Mouse (Mus musculus): ENCODE measurements around the gene Usp2.

The Usp2 gene

GRCm38 (mm10) chr9:44066785-44067225 is at the start of gene Usp2:
Gene Usp2 (plus strand): TSS chr9:44067021.
- peak; percentile 100 for DNase-seq

DNA sequence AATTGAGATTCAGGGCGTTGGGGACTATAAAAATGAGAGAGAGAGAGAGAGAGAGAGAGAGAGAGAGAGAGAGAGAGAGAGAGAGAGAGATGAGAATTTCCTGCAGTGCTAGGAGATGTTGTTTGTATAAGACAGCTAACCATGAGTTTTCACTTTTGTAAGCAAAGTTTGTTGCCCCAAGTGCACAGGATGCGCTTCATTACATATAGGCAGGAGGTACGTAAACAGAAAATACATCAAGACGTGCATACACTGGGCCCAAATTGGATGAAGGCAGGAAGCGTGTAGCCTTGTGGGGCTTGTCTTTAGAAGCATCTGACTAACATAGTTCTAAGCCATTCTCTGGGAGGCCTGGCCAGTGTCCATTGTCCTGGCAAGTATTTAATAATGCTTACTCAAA is 49.0 kb upstream of the Usp2 start:
- no peak for DNase-seq

DNA sequence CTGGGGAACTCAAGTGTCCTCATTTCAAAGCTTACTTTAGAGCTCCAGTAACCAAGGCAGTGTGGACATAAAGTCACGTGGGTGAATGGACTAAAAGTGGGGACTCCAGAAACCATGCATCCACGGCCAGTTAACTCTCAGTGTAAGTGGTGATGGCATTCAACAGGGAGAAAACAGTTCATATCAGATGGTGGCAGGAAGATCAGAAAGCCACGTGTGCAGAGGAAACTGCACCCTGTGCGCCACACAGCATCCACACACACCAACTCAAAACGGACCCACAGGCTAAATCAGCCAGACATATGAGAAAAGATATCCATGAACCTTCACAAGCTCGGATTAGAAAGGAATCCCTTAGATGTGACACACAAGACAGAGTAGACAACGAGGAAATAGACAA is 46.8 kb upstream of the Usp2 start:
- DNase-seq = no peak

GRCm38 (mm10) chr9:44022100-44022847 is 44.5 kb upstream of the Usp2 start:
- no peak for DNase-seq

- DNase-seq = no peak
Observed at GRCm38 (mm10) chr9:44024096-44024495, 42.7 kb upstream of the Usp2 start.

- DNase-seq = no peak
Observed at GRCm38 (mm10) chr9:44029580-44030236, 37.1 kb upstream of the Usp2 start.

GRCm38 (mm10) chr9:44030646-44031045 is 36.2 kb upstream of the Usp2 start:
- no peak for DNase-seq

DNA sequence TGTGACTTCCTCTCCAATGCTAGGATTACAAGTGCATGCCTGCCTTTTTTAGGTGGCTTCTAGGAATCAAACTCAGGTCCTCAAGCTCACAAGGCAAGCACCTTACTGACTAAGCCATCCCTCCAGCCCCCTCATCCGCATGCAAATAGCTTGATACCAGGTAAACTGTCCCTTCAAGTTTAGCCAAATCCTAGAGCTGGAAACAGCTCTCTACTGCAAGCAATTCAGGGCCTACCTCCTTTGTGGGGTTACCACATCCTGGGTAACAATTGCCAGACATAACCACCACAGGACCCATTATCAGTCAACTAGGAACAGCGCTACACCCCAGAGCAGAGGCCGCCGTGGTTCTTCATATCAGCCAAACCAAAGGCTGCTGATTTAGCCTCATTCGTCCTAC is 35.7 kb upstream of the Usp2 start:
- no peak for DNase-seq

DNA sequence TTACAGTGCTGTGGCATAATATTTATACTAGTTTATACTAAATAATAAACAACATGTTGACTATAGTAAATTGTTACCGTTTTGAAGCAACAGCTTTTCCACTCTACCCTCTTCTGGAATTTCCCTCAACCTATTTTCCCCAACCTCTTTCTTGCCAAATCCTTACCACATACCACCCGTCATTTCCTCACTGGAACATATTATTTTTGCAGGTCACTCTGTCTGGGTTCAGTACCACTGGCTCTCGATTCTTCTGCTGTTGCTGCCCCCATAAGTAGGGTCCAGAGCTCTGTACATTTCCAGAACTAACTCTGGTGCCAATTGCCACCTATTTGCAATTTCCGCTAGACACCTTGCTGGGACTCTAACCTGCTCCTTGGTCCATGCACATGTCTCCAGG is 34.9 kb upstream of the Usp2 start:
- no peak for DNase-seq

- DNase-seq = no peak
Observed at GRCm38 (mm10) chr9:44033317-44033716, 33.5 kb upstream of the Usp2 start.

DNA sequence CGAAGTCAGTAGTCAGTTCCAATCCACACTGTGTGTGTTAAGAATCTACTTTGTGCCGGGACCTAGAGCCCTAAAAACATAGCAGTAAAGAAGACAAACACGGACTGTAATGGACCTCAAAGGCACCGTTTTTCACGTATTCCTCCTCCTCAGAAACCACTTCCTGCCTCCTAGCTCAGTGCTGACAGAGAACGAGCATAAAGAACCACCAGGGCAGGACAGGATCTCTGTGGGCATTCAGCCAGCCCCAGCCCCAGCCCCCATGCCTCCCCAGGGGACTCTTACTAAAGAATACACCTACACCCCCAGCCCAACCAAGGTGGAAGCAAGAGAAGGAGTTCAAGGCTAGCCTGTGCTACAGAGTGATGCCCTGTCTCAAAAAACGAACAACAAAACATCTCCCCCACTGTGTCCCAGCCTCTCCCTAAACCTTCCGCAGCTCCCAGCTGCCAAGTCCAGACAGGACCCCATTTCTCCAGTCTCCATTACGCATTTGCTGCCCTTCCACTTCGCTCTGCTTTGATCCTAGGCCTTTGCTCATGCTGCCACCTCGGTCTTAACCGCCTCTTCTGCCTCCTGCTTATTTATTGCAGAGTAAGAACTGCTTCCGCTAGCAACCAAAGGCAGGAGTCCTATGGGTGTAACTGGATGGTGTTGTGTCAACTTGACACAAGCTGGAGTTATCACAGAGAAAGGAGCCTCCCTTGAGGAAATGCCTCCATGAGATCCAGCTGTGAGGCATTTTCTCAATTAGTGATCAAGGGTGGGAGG is 32.7 kb upstream of the Usp2 start:
- no peak for DNase-seq

DNA sequence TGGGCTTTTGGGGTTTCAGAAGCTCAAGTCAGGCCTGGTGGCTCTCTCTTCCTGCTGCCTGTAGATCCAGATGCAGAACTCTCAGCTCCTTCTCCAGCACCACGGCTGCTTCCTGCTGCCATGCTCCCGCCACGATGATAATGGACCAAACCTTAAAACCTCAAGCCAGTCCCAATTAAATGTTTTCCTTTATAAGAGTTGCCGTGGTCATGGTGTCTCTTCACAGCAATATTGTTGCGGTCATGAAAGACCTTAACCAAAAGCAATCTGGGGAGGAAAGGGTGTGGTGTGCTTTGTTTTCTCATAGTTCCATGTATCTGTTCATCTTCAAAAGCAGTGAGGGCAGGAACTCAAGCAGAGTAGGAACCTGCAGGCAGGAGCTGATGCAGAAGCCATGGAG is 29.7 kb upstream of the Usp2 start:
- DNase-seq = no peak

- no peak for DNase-seq
Observed at GRCm38 (mm10) chr9:44041511-44042395, 25.1 kb upstream of the Usp2 start.

DNA sequence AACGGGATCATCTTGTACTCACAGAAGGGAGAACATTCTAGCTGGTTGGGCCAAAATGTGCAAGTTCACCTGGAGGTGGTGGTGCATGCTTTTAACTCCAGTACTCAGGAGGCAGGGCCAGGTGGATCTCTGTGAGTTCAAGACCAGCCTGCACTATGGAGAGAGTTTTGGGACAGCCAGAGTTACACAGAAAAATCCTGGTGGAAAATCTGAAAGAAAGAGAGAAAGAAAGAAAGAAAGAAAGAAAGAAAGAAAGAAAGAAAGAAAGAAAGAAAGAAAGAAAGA is 24.5 kb upstream of the Usp2 start:
- DNase-seq = no peak

DNA sequence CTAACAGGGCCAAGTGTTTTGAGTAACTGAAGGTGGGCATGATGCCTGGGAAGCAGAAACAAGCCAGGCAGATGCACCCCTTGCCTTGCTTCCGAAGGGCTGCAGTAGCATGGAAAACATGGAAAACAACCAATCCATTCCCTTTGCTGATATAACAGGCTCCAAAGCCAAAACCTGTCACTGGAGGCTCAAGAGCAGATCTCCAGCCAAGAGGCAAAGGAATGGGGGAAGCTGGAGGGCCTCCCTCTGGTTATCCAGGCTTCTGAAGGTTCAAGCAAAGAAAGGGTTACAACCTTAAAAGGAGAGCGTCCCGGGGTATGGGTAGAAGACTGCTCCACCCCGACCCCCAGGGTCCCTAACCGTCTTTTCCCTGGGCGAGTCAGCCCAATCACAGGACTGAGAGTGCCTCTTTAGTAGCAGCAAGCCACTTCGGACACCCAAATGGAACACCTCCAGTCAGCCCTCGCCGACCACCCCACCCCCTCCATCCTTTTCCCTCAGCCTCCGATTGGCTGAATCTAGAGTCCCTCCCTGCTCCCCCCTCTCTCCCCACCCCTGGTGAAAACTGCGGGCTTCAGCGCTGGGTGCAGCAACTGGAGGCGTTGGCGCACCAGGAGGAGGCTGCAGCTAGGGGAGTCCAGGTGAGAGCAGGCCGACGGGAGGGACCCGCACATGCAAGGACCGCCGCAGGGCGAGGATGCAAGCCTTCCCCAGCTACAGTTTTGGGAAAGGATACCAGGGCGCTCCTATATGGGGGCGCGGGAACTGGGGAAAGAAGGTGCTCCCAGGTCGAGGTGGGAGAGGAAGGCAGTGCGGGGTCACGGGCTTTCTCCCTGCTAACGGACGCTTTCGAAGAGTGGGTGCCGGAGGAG is 23.7 kb upstream of the Usp2 start, which contains the start of gene Thy1:
Gene Thy1 (plus strand): TSS at position 549 of the 872 bp plus-strand sequence.
- DNase-seq = peak; percentile 72 to 76

GRCm38 (mm10) chr9:44043708-44044425 is 23.0 kb upstream of the Usp2 start:
- DNase-seq = peak; percentile 38 to 60

DNA sequence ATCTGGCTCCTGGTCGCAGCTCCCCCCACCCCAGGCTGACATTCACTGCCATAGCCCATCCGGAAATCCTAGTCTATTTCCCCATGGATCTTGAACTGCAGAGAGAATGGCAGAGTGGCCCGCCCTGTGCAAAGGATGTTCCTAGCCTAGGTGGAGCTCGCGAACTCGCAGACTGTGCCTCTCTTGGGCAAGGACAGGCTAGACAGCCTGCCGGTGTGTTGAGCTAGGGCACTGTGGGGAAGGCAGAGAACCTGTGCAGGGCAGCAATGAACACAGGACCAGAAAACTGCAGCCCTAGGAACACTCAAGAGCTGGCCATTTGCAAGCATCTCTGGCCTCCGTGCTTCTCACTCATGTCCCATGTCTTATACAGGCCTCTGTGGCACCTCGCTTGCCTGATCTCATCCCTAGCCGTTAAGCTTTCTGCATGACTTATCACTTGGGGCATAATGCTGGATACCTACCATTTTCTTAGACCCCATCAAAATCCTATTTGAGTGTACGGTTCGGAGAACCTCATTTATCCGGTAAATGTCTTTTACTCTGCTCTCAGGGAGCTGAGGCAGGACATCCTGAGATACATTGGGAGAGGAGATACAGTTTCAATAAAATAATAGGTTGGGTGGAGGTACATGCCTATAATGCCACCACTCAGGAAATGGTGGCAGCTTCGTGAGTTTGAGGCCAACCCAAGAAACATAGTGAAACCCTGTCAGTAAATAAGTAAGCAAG is 22.2 kb upstream of the Usp2 start:
- DNase-seq = peak; percentile 54 to 70

GRCm38 (mm10) chr9:44045158-44045883 is 21.5 kb upstream of the Usp2 start:
- no peak for DNase-seq

- DNase-seq = no peak
Observed at GRCm38 (mm10) chr9:44045884-44046272, 20.9 kb upstream of the Usp2 start.

DNA sequence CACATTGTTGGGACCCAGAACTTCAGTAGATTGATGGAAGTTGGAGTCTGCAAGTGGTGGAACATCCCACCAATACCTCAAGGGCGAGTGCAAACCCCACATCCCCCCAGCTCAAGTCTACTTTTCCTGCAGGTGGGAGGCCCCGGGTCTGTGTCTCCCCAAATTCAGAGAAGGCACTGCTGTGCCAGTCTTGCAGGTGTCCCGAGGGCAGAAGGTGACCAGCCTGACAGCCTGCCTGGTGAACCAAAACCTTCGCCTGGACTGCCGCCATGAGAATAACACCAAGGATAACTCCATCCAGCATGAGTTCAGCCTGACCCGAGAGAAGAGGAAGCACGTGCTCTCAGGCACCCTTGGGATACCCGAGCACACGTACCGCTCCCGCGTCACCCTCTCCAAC is 20.4 kb upstream of the Usp2 start:
- no peak for DNase-seq

Measured in cerebellum, postnatal 25 days (tissue).